Mouse (Mus musculus): ENCODE results near the gene Lhfp. TPM values are rescaled to one million over a fixed set of nuclear protein-coding genes. Genes with fewer than 3 reads are reported as not detected.

Lhfp gene
- polyA plus RNA-seq, 1 experiment from 2014 or later: 20.6 TPM

DNA sequence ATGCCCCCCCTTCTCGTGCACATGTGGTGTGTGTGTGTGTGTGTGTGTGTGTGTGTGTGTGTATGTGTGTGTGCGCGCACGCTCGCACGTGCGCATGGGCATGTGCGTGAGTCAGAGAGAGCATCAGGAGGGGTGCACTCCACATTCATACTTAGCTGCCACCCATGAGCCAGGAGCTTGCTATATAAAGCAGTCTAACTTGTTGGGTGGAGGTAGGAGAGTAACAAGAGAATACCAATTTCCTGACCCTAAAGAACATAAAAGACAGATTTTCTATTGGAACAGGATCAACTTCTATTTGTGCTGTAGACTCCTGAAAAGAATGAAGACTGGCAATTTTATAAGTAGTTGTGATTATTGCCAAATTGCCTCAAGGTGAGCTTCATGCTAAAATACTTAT, 39.4 kb downstream of the Lhfp start:
- no peaks in the 10 kb centered on the region for H3K27me3 ChIP-seq (replicated peaks; ENCODE audit: low read depth, poor library complexity, severe bottlenecking)
- H3K9me3 ChIP-seq: no peaks in the 10 kb centered on the region
- H3K27ac ChIP-seq (replicated peaks): no peak overlapping the region
- H3K36me3 ChIP-seq (replicated peaks): no peaks in the 10 kb centered on the region
- no peak overlapping the region for H3K4me3 ChIP-seq
- 96% methylated on average over 8 of the region's 8 CpGs for WGBS
- H3K4me1 ChIP-seq: no peaks in the 10 kb centered on the region
- no peak for DNase-seq (ENCODE audit: low spot score)

DNA sequence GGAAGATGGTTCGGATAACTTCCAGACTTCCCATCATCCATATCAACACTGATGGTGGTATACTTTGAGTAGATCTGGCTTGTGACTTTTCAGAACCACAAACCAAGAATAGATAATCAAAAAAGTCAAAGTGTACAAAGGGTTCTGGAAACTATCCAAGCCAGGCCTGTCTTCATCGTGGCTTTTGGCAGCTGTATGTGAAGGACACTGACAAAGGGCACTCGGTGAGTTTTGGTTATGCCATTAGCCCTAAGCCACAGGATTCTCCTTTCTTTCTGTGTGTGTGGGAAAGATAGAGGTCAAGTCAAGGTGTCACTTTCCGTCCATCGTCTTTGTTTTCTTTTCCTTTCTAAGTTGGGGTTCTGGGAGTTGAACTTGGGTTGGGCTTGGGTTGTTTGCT, 42.4 kb downstream of the Lhfp start:
- Histone ChIP-seq H3K27me3 (replicated peaks; ENCODE audit: low read depth, poor library complexity, severe bottlenecking) (no peaks in the 10 kb centered on the region), H3K27ac (replicated peaks) (no peak overlapping the region), H3K9me3 (no peaks in the 10 kb centered on the region), H3K4me1 (peaks cover 14% of the 10 kb centered on the region), H3K36me3 (replicated peaks) (no peaks in the 10 kb centered on the region), H3K4me3 (no peak overlapping the region)
- no peak for DNase-seq (ENCODE audit: low spot score)
- WGBS: 87% methylated on average over 5 of the region's 5 CpGs

GRCm38 (mm10) chr3:53084806-53085205, 43.5 kb downstream of the Lhfp start:
- no peaks in the 10 kb centered on the region for H3K27me3 ChIP-seq (replicated peaks; ENCODE audit: low read depth, poor library complexity, severe bottlenecking)
- H3K9me3 ChIP-seq: no peaks in the 10 kb centered on the region
- WGBS: 92% methylated on average over 8 of the region's 8 CpGs
- no peaks in the 10 kb centered on the region for H3K36me3 ChIP-seq (replicated peaks)
- no peak overlapping the region for H3K27ac ChIP-seq (replicated peaks)
- no peak overlapping the region for H3K4me3 ChIP-seq
- no peak for DNase-seq (ENCODE audit: low spot score)
- peaks cover 17% of the 10 kb centered on the region for H3K4me1 ChIP-seq

DNA sequence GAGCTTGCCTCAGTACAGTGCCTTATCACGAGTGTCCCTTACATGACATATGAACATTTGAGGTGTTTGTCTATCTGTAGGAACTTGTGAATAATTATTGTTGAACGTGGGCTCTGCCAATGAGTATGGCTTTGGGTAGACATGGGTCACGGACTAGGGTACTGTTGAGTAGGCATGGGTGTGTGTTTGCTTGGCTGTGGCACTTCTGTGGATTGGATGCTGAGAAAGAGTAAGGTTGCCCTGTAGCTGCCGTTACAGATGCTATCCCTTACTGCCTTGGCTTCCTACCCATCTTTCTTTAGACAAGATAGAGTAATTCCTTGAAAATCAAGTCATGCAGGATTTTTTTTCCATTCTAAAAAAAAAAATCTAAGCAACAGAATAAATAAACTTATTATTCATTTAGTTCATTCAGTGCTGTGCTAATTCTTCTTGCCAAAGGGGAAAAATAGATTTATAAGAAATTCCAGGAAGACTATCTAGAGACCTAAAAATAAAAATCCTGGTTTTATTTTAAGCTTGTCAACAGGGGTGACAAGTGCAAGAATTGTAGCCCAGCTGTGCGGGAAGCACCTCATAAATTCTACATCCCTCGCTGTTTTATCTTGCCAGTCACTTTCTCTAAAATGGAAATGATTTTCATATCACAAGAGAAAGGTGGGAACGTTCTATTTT, 45.3 kb downstream of the Lhfp start:
- WGBS: 86% methylated on average over 7 of the region's 7 CpGs
- H3K4me1 ChIP-seq: peaks cover 21% of the 10 kb centered on the region
- no peaks in the 10 kb centered on the region for H3K27me3 ChIP-seq (replicated peaks; ENCODE audit: low read depth, poor library complexity, severe bottlenecking)
- no peak overlapping the region for H3K4me3 ChIP-seq
- DNase-seq (ENCODE audit: low spot score): no peak
- H3K36me3 ChIP-seq (replicated peaks): no peaks in the 10 kb centered on the region
- H3K27ac ChIP-seq (replicated peaks): peak overlapping the region; percentile 65; the same call in 1 of the 2 replicates
- H3K9me3 ChIP-seq: no peaks in the 10 kb centered on the region

GRCm38 (mm10) chr3:53087156-53087805, 46.0 kb downstream of the Lhfp start:
- H3K36me3 ChIP-seq (replicated peaks): no peaks in the 10 kb centered on the region
- 43% methylated on average over 8 of the region's 8 CpGs for WGBS
- no peaks in the 10 kb centered on the region for H3K27me3 ChIP-seq (replicated peaks; ENCODE audit: low read depth, poor library complexity, severe bottlenecking)
- DNase-seq (ENCODE audit: low spot score): peak; percentile 27
- no peaks in the 10 kb centered on the region for H3K9me3 ChIP-seq
- peaks cover 21% of the 10 kb centered on the region for H3K4me1 ChIP-seq
- H3K27ac ChIP-seq (replicated peaks): peak overlapping the region; percentile 65
- H3K4me3 ChIP-seq: no peak overlapping the region

DNA sequence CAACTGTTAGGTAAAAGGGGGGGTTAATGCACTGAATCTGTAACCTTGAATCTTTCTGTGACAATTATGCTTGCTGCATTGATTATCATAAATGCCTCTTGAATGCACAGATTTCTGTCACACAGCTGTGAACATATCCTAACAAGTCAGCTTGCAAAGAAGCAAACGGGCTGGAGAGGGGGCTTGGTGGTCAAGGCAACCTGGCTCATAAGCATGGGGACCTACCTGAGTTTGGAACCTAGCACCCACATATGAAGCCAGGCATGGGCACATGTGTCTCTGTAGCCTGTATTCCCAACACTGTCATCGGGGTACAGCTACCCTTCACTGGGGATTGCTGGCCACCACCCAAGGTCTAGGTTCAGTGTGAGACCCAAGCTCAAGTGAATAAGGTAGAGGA, 48.6 kb downstream of the Lhfp start:
- no peaks in the 10 kb centered on the region for H3K27me3 ChIP-seq (replicated peaks; ENCODE audit: low read depth, poor library complexity, severe bottlenecking)
- H3K4me3 ChIP-seq: no peak overlapping the region
- H3K9me3 ChIP-seq: no peaks in the 10 kb centered on the region
- no peaks in the 10 kb centered on the region for H3K36me3 ChIP-seq (replicated peaks)
- peaks cover 21% of the 10 kb centered on the region for H3K4me1 ChIP-seq
- no peak for DNase-seq (ENCODE audit: low spot score)
- WGBS: 86% methylated on average over 2 of the region's 2 CpGs
- H3K27ac ChIP-seq (replicated peaks): no peak overlapping the region

- Histone ChIP-seq H3K36me3 (replicated peaks) (no peaks in the 10 kb centered on the region), H3K27me3 (replicated peaks; ENCODE audit: low read depth, poor library complexity, severe bottlenecking) (peaks cover 6% of the 10 kb centered on the region), H3K27ac (replicated peaks) (no peak overlapping the region), H3K9me3 (no peaks in the 10 kb centered on the region), H3K4me3 (no peak overlapping the region), H3K4me1 (peaks cover 33% of the 10 kb centered on the region)
- WGBS: 92% methylated on average over 3 of the region's 3 CpGs
- no peak for DNase-seq (ENCODE audit: low spot score)
Measured at GRCm38 (mm10) chr3:53100210-53100609, 58.9 kb downstream of the Lhfp start.

GRCm38 (mm10) chr3:53100803-53101202, 59.5 kb downstream of the Lhfp start:
- Histone ChIP-seq H3K27ac (replicated peaks) (no peak overlapping the region), H3K9me3 (no peaks in the 10 kb centered on the region), H3K27me3 (replicated peaks; ENCODE audit: low read depth, poor library complexity, severe bottlenecking) (peaks cover 6% of the 10 kb centered on the region), H3K4me1 (peaks cover 33% of the 10 kb centered on the region), H3K4me3 (no peak overlapping the region), H3K36me3 (replicated peaks) (no peaks in the 10 kb centered on the region)
- WGBS: 61% methylated on average over 6 of the region's 6 CpGs
- DNase-seq (ENCODE audit: low spot score): no peak

- Histone ChIP-seq H3K27ac (replicated peaks) (no peak overlapping the region), H3K27me3 (replicated peaks; ENCODE audit: low read depth, poor library complexity, severe bottlenecking) (peaks cover 6% of the 10 kb centered on the region), H3K4me1 (peaks cover 29% of the 10 kb centered on the region), H3K4me3 (no peak overlapping the region), H3K9me3 (no peaks in the 10 kb centered on the region), H3K36me3 (replicated peaks) (no peaks in the 10 kb centered on the region)
- WGBS: 60% methylated on average over 6 of the region's 6 CpGs
- DNase-seq (ENCODE audit: low spot score): no peak
Measured at GRCm38 (mm10) chr3:53101711-53102110, 60.4 kb downstream of the Lhfp start.

- Histone ChIP-seq H3K4me1 (peaks cover 24% of the 10 kb centered on the region), H3K27me3 (replicated peaks; ENCODE audit: low read depth, poor library complexity, severe bottlenecking) (peaks cover 6% of the 10 kb centered on the region), H3K27ac (replicated peaks) (no peak overlapping the region), H3K9me3 (no peaks in the 10 kb centered on the region), H3K36me3 (replicated peaks) (no peaks in the 10 kb centered on the region), H3K4me3 (no peak overlapping the region)
- 22% methylated on average over 5 of the region's 5 CpGs for WGBS
- no peak for DNase-seq (ENCODE audit: low spot score)
Measured at GRCm38 (mm10) chr3:53102131-53102756, 60.9 kb downstream of the Lhfp start.

DNA sequence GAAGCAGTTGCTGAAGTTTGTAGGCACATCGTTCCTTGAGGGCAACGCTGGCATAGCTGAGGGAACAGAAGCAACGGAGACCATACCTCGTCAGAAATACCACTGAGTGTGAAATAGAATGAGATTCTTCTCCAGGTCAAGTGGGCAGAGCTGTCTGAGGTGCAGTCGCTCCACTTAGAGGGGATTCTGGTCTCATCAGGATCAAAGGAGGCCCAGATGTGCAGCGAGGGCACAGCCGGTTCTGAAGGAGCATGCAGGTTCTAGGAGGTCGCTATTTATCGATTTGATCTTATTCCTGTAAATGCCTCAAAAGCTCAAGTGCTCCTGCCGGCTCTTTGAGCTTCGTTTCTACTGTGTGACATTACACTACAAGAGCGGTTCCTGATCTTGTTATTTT, 61.4 kb downstream of the Lhfp start:
- Histone ChIP-seq H3K4me1 (peaks cover 22% of the 10 kb centered on the region), H3K9me3 (no peaks in the 10 kb centered on the region), H3K27me3 (replicated peaks; ENCODE audit: low read depth, poor library complexity, severe bottlenecking) (peaks cover 6% of the 10 kb centered on the region), H3K27ac (replicated peaks) (no peak overlapping the region), H3K36me3 (replicated peaks) (no peaks in the 10 kb centered on the region), H3K4me3 (no peak overlapping the region)
- WGBS: 43% methylated on average over 12 of the region's 12 CpGs
- no peak for DNase-seq (ENCODE audit: low spot score)

DNA sequence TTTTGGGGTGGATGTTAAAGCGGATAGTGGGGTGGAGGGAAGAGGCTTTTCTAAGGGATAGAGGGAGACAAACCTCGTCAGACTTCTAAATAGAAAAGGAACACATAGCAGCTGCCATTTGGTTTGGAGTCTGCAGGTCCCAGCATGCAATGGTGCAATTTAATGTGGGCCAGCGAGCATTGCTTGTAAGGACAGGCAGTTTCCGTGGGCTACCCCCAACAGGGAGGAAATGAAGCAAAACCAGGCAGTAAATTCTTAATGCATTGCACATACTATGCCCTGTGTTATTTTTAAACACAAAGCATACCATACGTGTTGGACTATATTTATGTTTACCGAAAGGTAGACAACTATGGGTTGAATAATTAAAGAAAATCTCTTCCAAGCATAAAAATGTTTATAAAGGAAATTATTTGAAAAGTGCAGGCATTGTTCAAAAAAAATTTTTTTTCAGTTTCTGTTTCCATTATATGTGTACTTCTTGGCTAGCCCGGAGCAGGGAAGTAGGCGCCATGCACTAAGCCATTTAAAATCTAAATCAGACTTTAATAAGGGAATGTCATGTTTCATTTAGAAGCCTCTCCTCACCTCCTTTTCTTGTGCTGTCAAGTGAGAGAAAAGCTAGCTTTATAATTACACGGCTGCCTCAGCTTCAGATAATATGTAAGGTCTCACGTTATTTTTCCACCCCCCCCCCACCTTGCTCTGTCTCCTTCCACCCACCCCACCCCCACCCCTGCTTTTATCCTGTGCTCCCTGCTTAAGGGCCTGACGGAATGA, 67.5 kb downstream of the Lhfp start:
- Histone ChIP-seq H3K36me3 (replicated peaks) (peaks cover 12% of the 10 kb centered on the region), H3K4me1 (peaks cover 23% of the 10 kb centered on the region), H3K9me3 (peaks cover 8% of the 10 kb centered on the region; the same call in 1 of the 2 replicates), H3K27me3 (replicated peaks; ENCODE audit: low read depth, poor library complexity, severe bottlenecking) (no peaks in the 10 kb centered on the region; the same call in 1 of the 2 replicates), H3K27ac (replicated peaks) (no peak overlapping the region), H3K4me3 (no peak overlapping the region)
- WGBS: 67% methylated on average over 11 of the region's 11 CpGs
- DNase-seq (ENCODE audit: low spot score): no peak

Measured in embryonic facial prominence, embryonic 10.5 days (tissue).